Mouse (Mus musculus): Measurements from ENCODE around the gene Klk8.

The Klk8 gene

GRCm38 (mm10) chr7:43797333-43797769 is at the start of gene Klk8:
Gene Klk8, plus strand, starts transcription at chr7:43797577.
- DNase-seq = peak; percentile 51 to 60

GRCm38 (mm10) chr7:43747788-43748187 is 49.6 kb upstream of the Klk8 start:
- no peak for DNase-seq

- DNase-seq = no peak
Observed at GRCm38 (mm10) chr7:43752806-43753205, 44.6 kb upstream of the Klk8 start.

GRCm38 (mm10) chr7:43766484-43766883 is 30.9 kb upstream of the Klk8 start:
- no peak for DNase-seq

- DNase-seq = no peak
Observed at GRCm38 (mm10) chr7:43768597-43768996, 28.8 kb upstream of the Klk8 start, which contains the start of gene Klk12. Gene Klk12, plus strand, starts transcription at chr7:43768897.

GRCm38 (mm10) chr7:43769636-43770035 is 27.7 kb upstream of the Klk8 start:
- no peak for DNase-seq

GRCm38 (mm10) chr7:43770701-43771100 is 26.7 kb upstream of the Klk8 start:
- no peak for DNase-seq

- DNase-seq = no peak
Observed at GRCm38 (mm10) chr7:43771916-43772315, 25.5 kb upstream of the Klk8 start.

- no peak for DNase-seq
Observed at GRCm38 (mm10) chr7:43772901-43773300, 24.5 kb upstream of the Klk8 start.

GRCm38 (mm10) chr7:43774364-43774763 is 23.0 kb upstream of the Klk8 start, which contains the start of gene Klk11:
Gene Klk11, plus strand, starts transcription at chr7:43774604.
- no peak for DNase-seq

GRCm38 (mm10) chr7:43774802-43775201 is 22.6 kb upstream of the Klk8 start:
- no peak for DNase-seq

GRCm38 (mm10) chr7:43775311-43776057 is 21.9 kb upstream of the Klk8 start:
- no peak for DNase-seq

- DNase-seq = no peak
Observed at GRCm38 (mm10) chr7:43776506-43776905, 20.9 kb upstream of the Klk8 start.

GRCm38 (mm10) chr7:43777423-43777822 is 20.0 kb upstream of the Klk8 start:
- no peak for DNase-seq

- DNase-seq = no peak
Observed at GRCm38 (mm10) chr7:43778176-43778970, 19.0 kb upstream of the Klk8 start.

- no peak for DNase-seq
Observed at GRCm38 (mm10) chr7:43780241-43780640, 17.1 kb upstream of the Klk8 start.

GRCm38 (mm10) chr7:43780746-43781145 is 16.6 kb upstream of the Klk8 start, which contains the start of gene Klk10:
Gene Klk10, plus strand, starts transcription at chr7:43781035.
- DNase-seq = no peak

- DNase-seq = no peak
Observed at GRCm38 (mm10) chr7:43781541-43781940, 15.8 kb upstream of the Klk8 start.

GRCm38 (mm10) chr7:43782275-43783265 is 14.8 kb upstream of the Klk8 start:
- DNase-seq = peak; percentile 47 to 65

GRCm38 (mm10) chr7:43785286-43785685 is 12.1 kb upstream of the Klk8 start:
- no peak for DNase-seq

- no peak for DNase-seq
Observed at GRCm38 (mm10) chr7:43788096-43788495, 9.3 kb upstream of the Klk8 start.

- no peak for DNase-seq
Observed at GRCm38 (mm10) chr7:43789295-43789694, 8.1 kb upstream of the Klk8 start.

- no peak for DNase-seq
Observed at GRCm38 (mm10) chr7:43791591-43791990, 5.8 kb upstream of the Klk8 start, which contains the start of gene Klk9. Gene Klk9, plus strand, starts transcription at chr7:43791891.
